Mouse (Mus musculus): ENCODE results near the gene Upk2. TPM values are rescaled to one million over a fixed set of nuclear protein-coding genes. Genes with fewer than 3 reads are reported as not detected.

The Upk2 gene
- 1.1 TPM for polyA plus RNA-seq (2014; fragmentation: Illumina TruSeq; extraction: RNeasy Lipid Tissue Mini Kit (QIAGEN cat#74804); ENCODE audit: low read depth, low replicate concordance)

DNA sequence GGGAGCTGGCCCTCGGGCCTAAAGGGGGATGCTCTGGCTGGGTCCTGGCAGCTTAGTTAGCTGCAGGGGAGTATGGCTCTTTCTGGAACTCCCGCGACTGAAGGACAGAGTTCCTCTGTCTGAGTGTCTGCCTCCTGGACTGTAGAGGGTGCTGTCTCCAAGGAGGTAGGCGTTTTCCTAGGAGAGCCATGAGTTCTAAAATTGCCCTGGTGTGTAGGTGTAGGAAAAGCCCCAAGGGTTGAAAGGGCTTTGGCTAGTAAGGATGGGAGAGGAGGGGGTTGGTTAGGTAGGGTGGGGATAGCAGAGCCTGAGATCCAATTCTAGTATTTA lies at the start of gene Upk2:
Gene Upk2 (minus strand): TSS at position 86 of the 330 bp plus-strand sequence.

DNA sequence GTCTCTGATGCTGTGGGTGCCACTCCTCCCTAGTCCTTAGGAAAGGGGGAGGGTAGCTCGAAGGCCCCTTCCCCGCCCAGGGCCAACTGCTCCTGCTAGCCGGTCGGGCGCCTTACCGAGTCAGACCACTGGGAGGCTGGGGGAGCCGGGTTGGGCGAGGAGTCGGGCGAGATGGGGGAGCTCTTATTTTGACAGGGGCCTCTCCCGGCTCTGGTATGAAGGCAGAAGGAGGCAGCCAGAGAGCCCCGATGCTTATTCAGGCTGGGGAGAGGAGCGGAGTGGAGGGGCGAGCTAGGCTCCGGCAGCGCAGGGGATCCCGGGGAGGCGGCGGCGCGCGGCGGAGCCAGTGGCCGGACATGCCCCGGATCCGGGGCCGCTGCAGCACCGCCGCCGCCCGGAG lies 27.8 kb upstream of the Upk2 start, which contains the start of gene Bcl9l:
Gene Bcl9l (plus strand): TSS at position 274 of the 400 bp plus-strand sequence.

DNA sequence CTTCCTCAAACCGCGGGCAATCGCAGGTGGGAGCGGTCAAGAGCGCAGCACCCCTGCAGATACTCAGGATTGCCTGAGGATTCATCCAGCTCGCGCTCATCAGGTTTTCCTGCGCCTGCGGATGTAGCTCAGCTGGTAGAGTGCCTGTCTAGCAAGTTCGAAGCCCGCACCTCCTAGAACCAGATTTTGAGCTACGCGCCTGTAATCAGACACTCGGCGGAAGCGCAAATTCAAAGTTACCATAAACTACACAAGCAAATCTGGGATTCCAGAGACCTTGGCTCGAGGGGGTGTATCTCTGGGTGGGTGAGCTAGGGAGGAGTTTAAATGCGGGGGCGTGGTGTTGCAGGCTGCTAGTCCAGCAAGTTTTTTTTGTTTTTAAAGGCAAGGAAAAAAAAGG lies 13.8 kb downstream of the Upk2 start, which contains the start of gene Foxr1:
Gene Foxr1 (minus strand): TSS at position 176 of the 400 bp plus-strand sequence.

GRCm38 (mm10) chr9:44418519-44419385 lies 36.0 kb downstream of the Upk2 start, which contains the start of gene Ccdc84:
TSS of gene Ccdc84 (minus strand) at chr9:44418569.

GRCm38 (mm10) chr9:44406906-44407751 lies 47.6 kb downstream of the Upk2 start, which contains the start of the genes Rps25 and Trappc4:
TSS of gene Rps25 (plus strand) at chr9:44407139.
TSS of gene Trappc4 (minus strand) at chr9:44407600.

Other genes with a start within 250 kb of the Upk2 start
- gene Cbl, start 220.9 kb downstream of the Upk2 start, polyA plus RNA-seq (2014; fragmentation: Illumina TruSeq; extraction: RNeasy Lipid Tissue Mini Kit (QIAGEN cat#74804); ENCODE audit: low read depth, low replicate concordance), result 17.4 TPM
- gene Ccdc153, start 214.3 kb downstream of the Upk2 start, polyA plus RNA-seq (2014; fragmentation: Illumina TruSeq; extraction: RNeasy Lipid Tissue Mini Kit (QIAGEN cat#74804); ENCODE audit: low read depth, low replicate concordance), result 32.6 TPM
- gene Pdzd3, start 203.5 kb downstream of the Upk2 start, polyA plus RNA-seq (2014; fragmentation: Illumina TruSeq; extraction: RNeasy Lipid Tissue Mini Kit (QIAGEN cat#74804); ENCODE audit: low read depth, low replicate concordance), result 3.3 TPM
- 17.3 TPM for gene Nlrx1, start 186.4 kb downstream of the Upk2 start, polyA plus RNA-seq (2014; fragmentation: Illumina TruSeq; extraction: RNeasy Lipid Tissue Mini Kit (QIAGEN cat#74804); ENCODE audit: low read depth, low replicate concordance)
- gene Abcg4, start 166.4 kb downstream of the Upk2 start, polyA plus RNA-seq (2014; fragmentation: Illumina TruSeq; extraction: RNeasy Lipid Tissue Mini Kit (QIAGEN cat#74804); ENCODE audit: low read depth, low replicate concordance), result 2.2 TPM
- 14.7 TPM for gene Hinfp, start 149.3 kb downstream of the Upk2 start, polyA plus RNA-seq (2014; fragmentation: Illumina TruSeq; extraction: RNeasy Lipid Tissue Mini Kit (QIAGEN cat#74804); ENCODE audit: low read depth, low replicate concordance)
- 28.1 TPM for gene C2cd2l, start 134.7 kb downstream of the Upk2 start, polyA plus RNA-seq (2014; fragmentation: Illumina TruSeq; extraction: RNeasy Lipid Tissue Mini Kit (QIAGEN cat#74804); ENCODE audit: low read depth, low replicate concordance)
- gene Dpagt1, start 129.0 kb downstream of the Upk2 start, polyA plus RNA-seq (2014; fragmentation: Illumina TruSeq; extraction: RNeasy Lipid Tissue Mini Kit (QIAGEN cat#74804); ENCODE audit: low read depth, low replicate concordance), result 25.7 TPM
- 25.2 TPM for gene H2afx, start 120.3 kb downstream of the Upk2 start, polyA plus RNA-seq (2014; fragmentation: Illumina TruSeq; extraction: RNeasy Lipid Tissue Mini Kit (QIAGEN cat#74804); ENCODE audit: low read depth, low replicate concordance)
- 47.6 TPM for gene Hmbs, start 110.7 kb downstream of the Upk2 start, polyA plus RNA-seq (2014; fragmentation: Illumina TruSeq; extraction: RNeasy Lipid Tissue Mini Kit (QIAGEN cat#74804); ENCODE audit: low read depth, low replicate concordance)
- gene Vps11, start 93.3 kb downstream of the Upk2 start, polyA plus RNA-seq (2014; fragmentation: Illumina TruSeq; extraction: RNeasy Lipid Tissue Mini Kit (QIAGEN cat#74804); ENCODE audit: low read depth, low replicate concordance), result 37.7 TPM
- 132 TPM for gene Hyou1, start 75.5 kb downstream of the Upk2 start, polyA plus RNA-seq (2014; fragmentation: Illumina TruSeq; extraction: RNeasy Lipid Tissue Mini Kit (QIAGEN cat#74804); ENCODE audit: low read depth, low replicate concordance)
- gene Slc37a4, start 58.1 kb downstream of the Upk2 start, polyA plus RNA-seq (2014; fragmentation: Illumina TruSeq; extraction: RNeasy Lipid Tissue Mini Kit (QIAGEN cat#74804); ENCODE audit: low read depth, low replicate concordance), result 66.0 TPM
- gene Rps25, start 47.8 kb downstream of the Upk2 start, polyA plus RNA-seq (2014; fragmentation: Illumina TruSeq; extraction: RNeasy Lipid Tissue Mini Kit (QIAGEN cat#74804); ENCODE audit: low read depth, low replicate concordance), result 1,387 TPM
- gene Trappc4, start 47.4 kb downstream of the Upk2 start, polyA plus RNA-seq (2014; fragmentation: Illumina TruSeq; extraction: RNeasy Lipid Tissue Mini Kit (QIAGEN cat#74804); ENCODE audit: low read depth, low replicate concordance), result 77.7 TPM
- 31.8 TPM for gene Ccdc84, start 36.4 kb downstream of the Upk2 start, polyA plus RNA-seq (2014; fragmentation: Illumina TruSeq; extraction: RNeasy Lipid Tissue Mini Kit (QIAGEN cat#74804); ENCODE audit: low read depth, low replicate concordance)
- gene Foxr1, start 13.8 kb downstream of the Upk2 start, polyA plus RNA-seq (2014; fragmentation: Illumina TruSeq; extraction: RNeasy Lipid Tissue Mini Kit (QIAGEN cat#74804); ENCODE audit: low read depth, low replicate concordance), result 0.45 TPM
- gene Bcl9l, start 27.8 kb upstream of the Upk2 start, polyA plus RNA-seq (2014; fragmentation: Illumina TruSeq; extraction: RNeasy Lipid Tissue Mini Kit (QIAGEN cat#74804); ENCODE audit: low read depth, low replicate concordance), result 58.9 TPM
- gene Cxcr5, start 106.9 kb upstream of the Upk2 start, polyA plus RNA-seq (2014; fragmentation: Illumina TruSeq; extraction: RNeasy Lipid Tissue Mini Kit (QIAGEN cat#74804); ENCODE audit: low read depth, low replicate concordance), result 0.62 TPM
- gene Ddx6, start 149.9 kb upstream of the Upk2 start, polyA plus RNA-seq (2014; fragmentation: Illumina TruSeq; extraction: RNeasy Lipid Tissue Mini Kit (QIAGEN cat#74804); ENCODE audit: low read depth, low replicate concordance), result 79.5 TPM
- not detected for gene Treh, start 218.3 kb upstream of the Upk2 start, polyA plus RNA-seq (2014; fragmentation: Illumina TruSeq; extraction: RNeasy Lipid Tissue Mini Kit (QIAGEN cat#74804); ENCODE audit: low read depth, low replicate concordance)